Mouse (Mus musculus) neural tube, embryonic 15.5 days (tissue): ENCODE measurements around the gene Camk2d. TPM values are rescaled to one million over a fixed set of nuclear protein-coding genes. Genes with fewer than 3 reads are reported as not detected.

Experiments used
- ATAC-seq: fragments of 200-750 bp; cut with Nextera tagmentation; 2 replicates; pipeline ENCODE4 v1.8.0; 2017; ENCODE audit warnings: mild to moderate bottlenecking, moderate TSS enrichment, moderate library complexity; ENCODE audit not compliant: low FRiP score
- H3K27ac ChIP-seq: fragments of 300-500 bp; sonication (generic); replicated peaks from 2 replicates; pipeline ENCODE4 v1.5.1; 2015; ENCODE audit warnings: mild to moderate bottlenecking, inconsistent platforms
- H3K27me3 ChIP-seq: fragments of 300-500 bp; sonication (generic); replicated peaks from 2 replicates; pipeline ENCODE4 v1.6.1; 2015; ENCODE audit warnings: inconsistent platforms
- H3K36me3 ChIP-seq: fragments of 300-500 bp; sonication (generic); 2 replicates; pipeline ENCODE4 v1.6.1; 2015; ENCODE audit warnings: inconsistent platforms
- H3K4me1 ChIP-seq: fragments of 300-500 bp; sonication (generic); 2 replicates; pipeline ENCODE4 v1.6.1; 2015; ENCODE audit warnings: inconsistent platforms
- H3K4me2 ChIP-seq: fragments of 300-500 bp; sonication (generic); 2 replicates; pipeline ENCODE4 v1.6.1; 2015; ENCODE audit warnings: inconsistent platforms, mild to moderate bottlenecking, moderate library complexity
- H3K4me3 ChIP-seq: fragments of 300-500 bp; sonication (generic); replicated peaks from 2 replicates; pipeline ENCODE4 v1.5.1; 2015; ENCODE audit warnings: mild to moderate bottlenecking, inconsistent platforms
- H3K9ac ChIP-seq: fragments of 300-500 bp; sonication (generic); replicated peaks from 2 replicates; pipeline ENCODE4 v1.6.1; 2015; ENCODE audit warnings: mild to moderate bottlenecking, inconsistent platforms
- H3K9me3 ChIP-seq: fragments of 300-500 bp; sonication (generic); replicated peaks from 2 replicates; pipeline ENCODE4 v1.6.1; 2016; ENCODE audit warnings: inconsistent platforms
- WGBS: fragments of 180-500 bp; shearing (Covaris S2); methylation state at CpG from one replicate; pipeline ENCODE4 v1.1.7; 2015; ENCODE audit warnings: mixed read lengths; 5-methylcytosine and 5-hydroxymethylcytosine counted together
- polyA plus RNA-seq: library from polyadenylated mRNA; unstranded; fragments of >200 nt; fragmentation: Nextera tagmentation; extraction: Ambion mirVana; gene quantifications from 2 replicates; pipeline ENCODE4 v1.2.1, GENCODE M21; 2015

Gene Camk2d
- polyA plus RNA-seq, 1 experiment from 2014 or later = 134 TPM

DNA sequence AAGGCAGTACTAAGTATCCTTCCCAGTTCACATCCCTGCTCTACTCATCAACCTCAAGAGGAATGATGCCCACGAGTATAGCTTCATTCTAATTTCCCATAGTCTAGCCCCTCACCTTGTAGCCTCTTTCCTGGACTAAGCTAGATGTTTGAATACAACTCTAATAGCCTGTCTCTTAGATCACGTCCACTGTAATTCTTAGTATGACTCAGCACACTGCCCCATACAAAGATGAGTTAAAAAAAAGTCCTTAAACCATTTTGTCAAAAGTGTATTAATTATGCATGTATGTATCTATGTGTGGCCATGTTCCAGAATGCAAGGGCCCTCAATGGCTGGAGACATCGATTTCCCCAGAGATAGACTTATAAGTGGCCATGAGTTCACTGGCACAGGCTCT, 164.5 kb downstream of the Camk2d start:
- H3K27ac ChIP-seq = no peak overlapping the region
- H3K4me2 ChIP-seq = no peak overlapping the region
- WGBS = 90% methylated on average over 3 of the region's 3 CpGs
- H3K9me3 ChIP-seq = no peaks in the 10 kb centered on the region
- ATAC-seq = no peak; the same call in 1 of the 2 replicates
- H3K36me3 ChIP-seq = no peaks in the 10 kb centered on the region
- H3K4me3 ChIP-seq = no peak overlapping the region
- no peaks in the 10 kb centered on the region for H3K27me3 ChIP-seq
- H3K4me1 ChIP-seq = peaks cover 4% of the 10 kb centered on the region; the same call in 1 of the 2 replicates
- H3K9ac ChIP-seq = no peak overlapping the region

- no peaks in the 10 kb centered on the region for H3K36me3 ChIP-seq
- no peaks in the 10 kb centered on the region for H3K9me3 ChIP-seq
- ATAC-seq = no peak
- H3K27me3 ChIP-seq = no peaks in the 10 kb centered on the region
- WGBS = 89% methylated on average over 4 of the region's 4 CpGs
- no peak overlapping the region for H3K27ac ChIP-seq
- no peak overlapping the region for H3K4me3 ChIP-seq
- peaks cover 4% of the 10 kb centered on the region; the same call in 1 of the 2 replicates for H3K4me1 ChIP-seq
- H3K9ac ChIP-seq = no peak overlapping the region
- H3K4me2 ChIP-seq = no peak overlapping the region
Measured at GRCm38 (mm10) chr3:126764745-126765144, 168.6 kb downstream of the Camk2d start.

- Histone ChIP-seq H3K4me3 (no peak overlapping the region), H3K4me2 (no peak overlapping the region), H3K4me1 (0 out of 2 replicates have a peak, but pooled peaks cover 4% of the 10 kb centered on the region), H3K27ac (no peak overlapping the region), H3K27me3 (no peaks in the 10 kb centered on the region), H3K9me3 (no peaks in the 10 kb centered on the region), H3K9ac (no peak overlapping the region), H3K36me3 (no peaks in the 10 kb centered on the region)
- ATAC-seq = no peak
- WGBS = 31% methylated on average over 6 of the region's 6 CpGs
Measured at GRCm38 (mm10) chr3:126770056-126770455, 174.0 kb downstream of the Camk2d start.

DNA sequence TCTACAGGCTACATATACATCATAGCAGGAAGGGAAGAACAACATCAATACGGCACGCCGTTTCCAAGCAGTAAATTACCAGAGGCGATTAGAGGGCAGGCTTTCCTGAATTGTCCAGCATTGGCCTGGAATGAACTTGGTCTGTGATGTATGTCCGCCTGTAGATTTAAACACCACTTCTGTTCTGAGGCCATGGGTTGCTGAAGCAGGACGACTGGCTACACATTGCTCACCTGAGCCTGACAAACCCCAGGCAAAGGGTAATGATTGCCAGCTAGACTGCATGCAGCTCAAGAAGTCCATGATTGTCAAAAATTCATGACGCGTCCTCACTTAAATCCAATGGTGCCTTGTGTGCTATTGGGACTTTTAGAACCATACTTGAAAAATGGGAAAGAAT, 174.9 kb downstream of the Camk2d start:
- WGBS = 35% methylated on average over 8 of the region's 8 CpGs
- no peak overlapping the region for H3K9ac ChIP-seq
- no peaks in the 10 kb centered on the region for H3K36me3 ChIP-seq
- no peak overlapping the region for H3K4me2 ChIP-seq
- no peak overlapping the region for H3K4me3 ChIP-seq
- 0 out of 2 replicates have a peak overlapping the region, but pooled peaks have one; percentile 18 for H3K27ac ChIP-seq
- 0 out of 2 replicates have a peak, but pooled peaks cover 4% of the 10 kb centered on the region for H3K4me1 ChIP-seq
- no peaks in the 10 kb centered on the region for H3K9me3 ChIP-seq
- ATAC-seq = no peak
- no peaks in the 10 kb centered on the region for H3K27me3 ChIP-seq

GRCm38 (mm10) chr3:126771541-126771940, 175.4 kb downstream of the Camk2d start:
- H3K4me3 ChIP-seq = no peak overlapping the region
- H3K4me2 ChIP-seq = no peak overlapping the region
- peak; percentile 83 for ATAC-seq
- 0 out of 2 replicates have a peak, but pooled peaks cover 4% of the 10 kb centered on the region for H3K4me1 ChIP-seq
- H3K9me3 ChIP-seq = no peaks in the 10 kb centered on the region
- no peak overlapping the region for H3K27ac ChIP-seq
- no peak overlapping the region for H3K9ac ChIP-seq
- 27% methylated on average over 6 of the region's 6 CpGs for WGBS
- no peaks in the 10 kb centered on the region for H3K27me3 ChIP-seq
- H3K36me3 ChIP-seq = no peaks in the 10 kb centered on the region

DNA sequence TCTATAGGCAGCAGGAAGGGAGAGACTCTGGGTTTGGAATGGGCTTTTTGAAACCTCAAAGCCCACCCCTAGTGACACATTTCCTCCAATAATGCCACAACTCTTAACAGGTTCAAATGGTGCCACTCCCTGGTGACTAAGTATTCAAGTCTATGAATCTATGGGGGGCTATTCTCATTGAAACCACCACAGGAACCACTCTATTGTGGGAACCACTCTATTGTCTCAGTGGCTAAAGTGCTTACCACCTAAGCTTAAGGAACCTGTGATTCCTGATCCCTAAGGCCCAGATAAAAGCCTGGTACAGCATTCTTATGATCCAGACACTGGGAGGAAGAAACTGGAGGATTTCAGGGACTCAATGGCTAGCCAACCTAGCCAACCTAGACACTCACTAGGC, 179.9 kb downstream of the Camk2d start:
- no peak for ATAC-seq

DNA sequence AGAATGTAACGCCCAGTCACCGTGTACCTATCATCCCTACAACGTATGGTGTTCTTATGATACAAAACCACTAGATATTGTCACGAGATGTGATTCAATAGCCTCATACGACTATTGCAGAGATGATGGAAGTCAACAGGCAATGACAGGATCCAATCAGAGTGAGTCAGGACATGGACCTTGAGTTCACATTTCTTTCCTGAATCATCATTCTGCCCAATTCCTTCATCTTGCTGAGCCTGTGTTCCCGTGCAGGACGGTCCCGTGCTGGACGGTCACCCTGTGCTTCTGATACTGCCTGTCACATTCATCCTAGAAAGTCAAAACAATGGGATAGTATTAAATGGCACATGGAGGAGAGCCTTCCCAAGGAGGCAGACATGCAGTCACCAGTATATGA, 181.0 kb downstream of the Camk2d start:
- no peak overlapping the region for H3K9ac ChIP-seq
- no peaks in the 10 kb centered on the region for H3K9me3 ChIP-seq
- no peaks in the 10 kb centered on the region for H3K27me3 ChIP-seq
- no peak overlapping the region for H3K27ac ChIP-seq
- WGBS = 96% methylated on average over 9 of the region's 9 CpGs
- no peak overlapping the region for H3K4me2 ChIP-seq
- H3K4me3 ChIP-seq = no peak overlapping the region
- ATAC-seq = no peak
- no peaks in the 10 kb centered on the region for H3K4me1 ChIP-seq
- H3K36me3 ChIP-seq = peaks cover 2% of the 10 kb centered on the region; the same call in 1 of the 2 replicates

More for the DNA sequence above, 179.9 kb downstream of the Camk2d start:
- H3K27me3 ChIP-seq = no peaks in the 10 kb centered on the region
- H3K9ac ChIP-seq = no peak overlapping the region
- H3K27ac ChIP-seq = no peak overlapping the region
- no peak overlapping the region for H3K4me2 ChIP-seq
- no peak overlapping the region for H3K4me3 ChIP-seq
- peaks cover 2% of the 10 kb centered on the region; the same call in 1 of the 2 replicates for H3K36me3 ChIP-seq
- H3K9me3 ChIP-seq = no peaks in the 10 kb centered on the region
- H3K4me1 ChIP-seq = 0 out of 2 replicates have a peak, but pooled peaks cover under 1% of the 10 kb centered on the region

DNA sequence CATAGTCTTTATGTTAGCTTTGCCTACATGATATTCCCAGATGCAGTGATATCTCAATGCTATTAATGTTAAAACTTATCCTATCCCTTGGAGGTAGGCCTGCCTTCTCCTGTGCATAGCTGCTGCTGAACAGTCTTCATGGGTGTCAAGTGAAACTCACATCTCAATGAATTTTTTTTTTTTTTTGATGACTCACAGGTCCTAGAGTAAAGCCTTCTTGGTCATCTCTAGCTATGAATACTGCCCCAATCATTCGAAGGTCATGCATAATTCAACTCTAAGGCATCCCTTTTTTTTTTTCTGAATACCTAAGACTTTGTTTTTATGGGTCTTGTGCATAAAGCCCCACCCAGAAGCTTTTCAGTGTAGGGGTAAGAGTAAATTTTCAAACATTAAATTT, 181.8 kb downstream of the Camk2d start:
- Histone ChIP-seq H3K9ac (no peak overlapping the region), H3K4me3 (no peak overlapping the region), H3K27ac (no peak overlapping the region), H3K36me3 (peaks cover 2% of the 10 kb centered on the region; the same call in 1 of the 2 replicates), H3K4me1 (no peaks in the 10 kb centered on the region), H3K27me3 (no peaks in the 10 kb centered on the region), H3K4me2 (no peak overlapping the region), H3K9me3 (no peaks in the 10 kb centered on the region)
- WGBS = 100% methylated on average over 1 of the region's 1 CpGs
- no peak for ATAC-seq

- H3K27ac ChIP-seq = no peak overlapping the region
- no peaks in the 10 kb centered on the region for H3K9me3 ChIP-seq
- peaks cover 7% of the 10 kb centered on the region; the same call in 1 of the 2 replicates for H3K36me3 ChIP-seq
- ATAC-seq = no peak
- H3K4me1 ChIP-seq = no peaks in the 10 kb centered on the region
- H3K4me2 ChIP-seq = no peak overlapping the region
- 83% methylated on average over 5 of the region's 5 CpGs for WGBS
- H3K9ac ChIP-seq = no peak overlapping the region
- H3K4me3 ChIP-seq = no peak overlapping the region
- H3K27me3 ChIP-seq = no peaks in the 10 kb centered on the region
Measured at GRCm38 (mm10) chr3:126780014-126780615, 184.0 kb downstream of the Camk2d start.

- Histone ChIP-seq H3K9ac (no peak overlapping the region), H3K27ac (no peak overlapping the region), H3K36me3 (peaks cover 21% of the 10 kb centered on the region), H3K4me2 (no peak overlapping the region), H3K4me3 (no peak overlapping the region), H3K27me3 (no peaks in the 10 kb centered on the region), H3K4me1 (no peaks in the 10 kb centered on the region), H3K9me3 (no peaks in the 10 kb centered on the region)
- 52% methylated on average over 2 of the region's 2 CpGs for whole genome bisulfite sequencing
- ATAC-seq = no peak
Measured at GRCm38 (mm10) chr3:126793035-126793964, 197.2 kb downstream of the Camk2d start.

GRCm38 (mm10) chr3:126795904-126796303, 199.8 kb downstream of the Camk2d start:
- whole genome bisulfite sequencing = 95% methylated on average over 3 of the region's 3 CpGs
- no peaks in the 10 kb centered on the region for H3K4me1 ChIP-seq
- peaks cover 23% of the 10 kb centered on the region for H3K36me3 ChIP-seq
- H3K27ac ChIP-seq = no peak overlapping the region
- no peaks in the 10 kb centered on the region for H3K9me3 ChIP-seq
- no peak overlapping the region for H3K4me2 ChIP-seq
- no peak for ATAC-seq
- no peaks in the 10 kb centered on the region for H3K27me3 ChIP-seq
- no peak overlapping the region for H3K4me3 ChIP-seq
- H3K9ac ChIP-seq = no peak overlapping the region

GRCm38 (mm10) chr3:126797025-126797424, 200.9 kb downstream of the Camk2d start:
- WGBS = 96% methylated on average over 3 of the region's 3 CpGs
- H3K4me3 ChIP-seq = no peak overlapping the region
- H3K4me2 ChIP-seq = no peak overlapping the region
- peaks cover 23% of the 10 kb centered on the region for H3K36me3 ChIP-seq
- no peak for ATAC-seq
- no peaks in the 10 kb centered on the region for H3K9me3 ChIP-seq
- no peak overlapping the region for H3K27ac ChIP-seq
- no peak overlapping the region for H3K9ac ChIP-seq
- H3K27me3 ChIP-seq = no peaks in the 10 kb centered on the region
- no peaks in the 10 kb centered on the region for H3K4me1 ChIP-seq
